ENCODE assay signal across 7 mouse cellular contexts in genomic region chr10:41939090-41939489, GRCm38 (mm10).
"Had no signal": no experiment of that assay in that cellular context is flagged by ENCODE, and none has a peak within 500 bp of the region (broad histone marks: within the 10 kb centered on the region; RNA-seq: fewer than 3 reads in every experiment).

No protein-coding gene starts in this region.

- ATAC-seq: midbrain, embryonic 15.5 days had no signal

- DNase-seq: kidney, adult 2 months; kidney, postnatal 25 days; lung, adult 2 months; lung, postnatal 10 days; right cerebral cortex, postnatal 14 days; thymus, postnatal 36 days had no signal
